Mouse (Mus musculus): ENCODE results near the gene Cdh4. TPM values are rescaled to one million over a fixed set of nuclear protein-coding genes. Genes with fewer than 3 reads are reported as not detected.

Cdh4 gene
- polyA plus RNA-seq, 1 experiment from 2014 or later: 0.61 TPM

DNA sequence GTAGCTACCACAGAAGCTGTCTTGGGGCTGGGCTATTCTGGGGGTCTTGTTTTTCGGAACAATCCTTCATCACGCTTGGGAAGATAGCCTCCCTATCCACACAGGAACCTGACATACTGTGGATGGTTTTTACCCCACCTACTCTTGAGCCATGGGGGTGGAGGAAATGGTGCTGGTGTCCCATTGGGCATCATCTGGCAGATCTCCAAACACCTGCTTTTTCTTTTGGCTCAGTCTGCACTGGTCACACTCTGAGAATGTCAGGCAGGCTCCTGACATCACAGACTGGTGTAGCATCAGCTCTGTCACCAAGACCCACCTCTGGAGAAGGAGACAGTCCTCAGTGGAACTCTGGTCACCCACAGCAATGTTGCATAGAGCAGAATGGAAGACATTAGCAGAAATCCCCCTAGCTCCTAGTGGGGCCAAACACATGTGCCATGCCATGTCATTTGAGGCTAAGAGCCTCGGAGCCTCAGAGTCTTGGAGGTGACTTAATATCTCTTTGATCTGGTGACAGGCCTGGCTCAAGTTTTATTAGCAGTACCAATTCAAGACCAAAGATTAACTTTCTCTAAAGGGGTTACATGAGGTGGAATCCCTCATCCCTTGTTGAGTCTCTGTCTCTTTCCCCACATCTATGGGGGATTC is 95.7 kb downstream of the Cdh4 start:
- no peak overlapping the region for H3K9ac ChIP-seq (replicated peaks)
- no peaks in the 10 kb centered on the region for H3K27me3 ChIP-seq (ENCODE audit: insufficient read depth, low read length)
- H3K27ac ChIP-seq (ENCODE audit: low read depth): no peak overlapping the region
- H3K9me3 ChIP-seq (ENCODE audit: low read length): no peaks in the 10 kb centered on the region
- no peaks in the 10 kb centered on the region for H3K36me3 ChIP-seq (replicated peaks; ENCODE audit: insufficient read depth, low read length)
- TF ChIP-seq EP300 (IDR thresholded peaks at IDR 0.05; ENCODE audit: low read depth) (no peak), CTCF (IDR thresholded peaks at IDR 0.05; ENCODE audit: low read depth) (no peak)
- no peaks in the 10 kb centered on the region for H3K4me1 ChIP-seq (ENCODE audit: insufficient read depth)
- DNase-seq (no peak), ATAC-seq (no peak)
- no peak overlapping the region for H3K4me3 ChIP-seq (ENCODE audit: low read depth, low read length)
- WGBS (ENCODE audit: insufficient replicate concordance): 51% methylated on average over 3 of the region's 3 CpGs
- H3K4me2 ChIP-seq (ENCODE audit: low read depth, low read length): no peak overlapping the region

DNA sequence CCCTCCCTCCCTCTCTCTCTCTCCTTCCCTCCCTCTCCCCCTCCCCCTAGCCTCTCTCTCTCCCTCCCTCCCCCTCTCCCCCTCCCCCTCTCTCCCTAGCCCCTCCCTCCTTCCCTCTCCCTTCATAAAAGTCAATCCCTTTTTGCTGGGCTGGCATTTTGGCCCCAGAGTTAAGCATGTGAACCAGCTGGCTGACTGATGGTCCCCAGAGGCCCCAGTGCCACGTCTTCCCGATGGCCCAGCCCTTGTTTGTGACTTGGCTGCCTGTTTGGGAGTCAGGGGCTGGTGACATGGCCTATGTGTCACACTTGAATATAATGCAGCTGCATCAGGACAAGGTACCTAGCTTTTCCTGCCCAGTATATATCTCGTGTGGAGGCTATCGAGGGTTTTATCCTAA is 96.3 kb downstream of the Cdh4 start:
- H3K27ac ChIP-seq (ENCODE audit: low read depth): no peak overlapping the region
- H3K4me1 ChIP-seq (ENCODE audit: insufficient read depth): no peaks in the 10 kb centered on the region
- no peaks in the 10 kb centered on the region for H3K9me3 ChIP-seq (ENCODE audit: low read length)
- no peak overlapping the region for H3K4me3 ChIP-seq (ENCODE audit: low read depth, low read length)
- H3K27me3 ChIP-seq (ENCODE audit: insufficient read depth, low read length): no peaks in the 10 kb centered on the region
- TF ChIP-seq EP300 (IDR thresholded peaks at IDR 0.05; ENCODE audit: low read depth) (no peak), CTCF (IDR thresholded peaks at IDR 0.05; ENCODE audit: low read depth) (no peak)
- 64% methylated on average over 4 of the region's 4 CpGs for WGBS (ENCODE audit: insufficient replicate concordance)
- no peak overlapping the region for H3K4me2 ChIP-seq (ENCODE audit: low read depth, low read length)
- H3K9ac ChIP-seq (replicated peaks): no peak overlapping the region
- no peak for ATAC-seq
- H3K36me3 ChIP-seq (replicated peaks; ENCODE audit: insufficient read depth, low read length): no peaks in the 10 kb centered on the region
- no peak for DNase-seq

- no peak for TF ChIP-seq CTCF (IDR thresholded peaks at IDR 0.05; ENCODE audit: low read depth)
- TF ChIP-seq EP300 (IDR thresholded peaks at IDR 0.05; ENCODE audit: low read depth): no peak
- no peak for ATAC-seq
These were observed 97.5 kb downstream of the Cdh4 start for GRCm38 (mm10) chr2:179539532-179540245.

GRCm38 (mm10) chr2:179541096-179541495 is 98.9 kb downstream of the Cdh4 start:
- Histone ChIP-seq H3K9ac (replicated peaks) (no peak overlapping the region), H3K4me1 (ENCODE audit: insufficient read depth) (no peaks in the 10 kb centered on the region), H3K4me3 (ENCODE audit: low read depth, low read length) (no peak overlapping the region), H3K9me3 (ENCODE audit: low read length) (no peaks in the 10 kb centered on the region), H3K27ac (ENCODE audit: low read depth) (no peak overlapping the region), H3K4me2 (ENCODE audit: low read depth, low read length) (no peak overlapping the region), H3K27me3 (ENCODE audit: insufficient read depth, low read length) (no peaks in the 10 kb centered on the region), H3K36me3 (replicated peaks; ENCODE audit: insufficient read depth, low read length) (no peaks in the 10 kb centered on the region)
- 82% methylated on average over 4 of the region's 4 CpGs for WGBS (ENCODE audit: insufficient replicate concordance)
- no peak for DNase-seq
- TF ChIP-seq CTCF (IDR thresholded peaks at IDR 0.05; ENCODE audit: low read depth) (no peak), EP300 (IDR thresholded peaks at IDR 0.05; ENCODE audit: low read depth) (no peak)
- ATAC-seq: no peak

More at GRCm38 (mm10) chr2:179539532-179540245, 97.5 kb downstream of the Cdh4 start:
- no peak overlapping the region for H3K9ac ChIP-seq (replicated peaks)
- H3K27me3 ChIP-seq (ENCODE audit: insufficient read depth, low read length): no peaks in the 10 kb centered on the region
- no peaks in the 10 kb centered on the region for H3K36me3 ChIP-seq (replicated peaks; ENCODE audit: insufficient read depth, low read length)
- no peak overlapping the region for H3K27ac ChIP-seq (ENCODE audit: low read depth)
- no peak overlapping the region for H3K4me3 ChIP-seq (ENCODE audit: low read depth, low read length)
- no peak overlapping the region for H3K4me2 ChIP-seq (ENCODE audit: low read depth, low read length)
- WGBS (ENCODE audit: insufficient replicate concordance): 47% methylated on average over 9 of the region's 9 CpGs
- no peaks in the 10 kb centered on the region for H3K9me3 ChIP-seq (ENCODE audit: low read length)
- no peaks in the 10 kb centered on the region for H3K4me1 ChIP-seq (ENCODE audit: insufficient read depth)
- DNase-seq: no peak

- Histone ChIP-seq H3K4me1 (ENCODE audit: insufficient read depth) (no peaks in the 10 kb centered on the region), H3K4me3 (ENCODE audit: low read depth, low read length) (no peak overlapping the region), H3K27me3 (ENCODE audit: insufficient read depth, low read length) (no peaks in the 10 kb centered on the region), H3K36me3 (replicated peaks; ENCODE audit: insufficient read depth, low read length) (no peaks in the 10 kb centered on the region), H3K27ac (ENCODE audit: low read depth) (no peak overlapping the region), H3K9me3 (ENCODE audit: low read length) (no peaks in the 10 kb centered on the region), H3K9ac (replicated peaks) (no peak overlapping the region), H3K4me2 (ENCODE audit: low read depth, low read length) (no peak overlapping the region)
- no peak for ATAC-seq
- no peak for DNase-seq
- TF ChIP-seq CTCF (IDR thresholded peaks at IDR 0.05; ENCODE audit: low read depth) (no peak), EP300 (IDR thresholded peaks at IDR 0.05; ENCODE audit: low read depth) (no peak)
- WGBS (ENCODE audit: insufficient replicate concordance): 59% methylated on average over 5 of the region's 5 CpGs
These were observed 105.4 kb downstream of the Cdh4 start for GRCm38 (mm10) chr2:179547627-179548026.

DNA sequence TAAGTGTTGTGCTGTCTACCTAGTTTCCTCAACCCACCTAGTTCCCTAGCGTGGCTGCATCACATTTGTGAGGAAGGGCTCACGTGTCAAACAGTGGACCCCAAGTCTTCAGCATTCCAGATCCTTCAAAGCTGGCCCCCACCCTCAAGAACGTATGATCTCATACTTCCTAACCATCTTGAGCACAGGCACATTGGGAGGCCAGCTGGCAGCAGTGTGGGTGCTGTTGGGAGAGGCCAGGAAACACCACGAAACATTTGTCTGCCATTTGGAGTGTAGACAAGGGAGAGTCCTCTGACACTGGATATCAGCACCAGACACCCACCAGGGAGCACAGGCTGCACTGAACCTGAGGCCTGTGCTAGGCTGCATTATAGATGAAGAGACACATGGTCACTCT is 113.7 kb downstream of the Cdh4 start:
- WGBS (ENCODE audit: insufficient replicate concordance): 60% methylated on average over 4 of the region's 4 CpGs
- Histone ChIP-seq H3K27ac (ENCODE audit: low read depth) (no peak overlapping the region), H3K9ac (replicated peaks) (no peak overlapping the region), H3K9me3 (ENCODE audit: low read length) (no peaks in the 10 kb centered on the region), H3K4me2 (ENCODE audit: low read depth, low read length) (no peak overlapping the region), H3K36me3 (replicated peaks; ENCODE audit: insufficient read depth, low read length) (no peaks in the 10 kb centered on the region), H3K27me3 (ENCODE audit: insufficient read depth, low read length) (no peaks in the 10 kb centered on the region), H3K4me1 (ENCODE audit: insufficient read depth) (no peaks in the 10 kb centered on the region), H3K4me3 (ENCODE audit: low read depth, low read length) (no peak overlapping the region)
- TF ChIP-seq EP300 (IDR thresholded peaks at IDR 0.05; ENCODE audit: low read depth): no peak
- no peak for TF ChIP-seq CTCF (IDR thresholded peaks at IDR 0.05; ENCODE audit: low read depth)
- DNase-seq (no peak), ATAC-seq (no peak)
